Mouse (Mus musculus): ENCODE data around the gene Zeb2.

Zeb2 gene

DNA sequence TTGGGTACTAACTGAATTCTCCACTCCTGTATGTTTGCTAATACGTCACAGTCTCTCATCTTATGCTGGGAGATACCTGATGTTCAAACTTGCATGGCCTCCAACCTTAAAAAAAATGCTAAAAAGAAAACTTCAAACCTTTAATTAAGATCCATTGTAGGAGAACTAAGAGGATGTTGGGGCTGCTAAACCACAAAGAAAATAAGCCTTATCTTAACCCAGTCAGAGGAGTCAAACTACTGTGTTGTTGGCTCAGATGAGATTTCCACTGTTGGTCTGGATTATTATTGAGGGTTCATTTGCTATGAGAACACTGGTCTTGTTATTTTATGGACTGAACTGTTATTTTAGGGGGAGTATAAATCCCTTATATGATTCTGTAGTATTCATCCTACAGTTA lies 106.5 kb downstream of the Zeb2 start:
- DNase-seq (ENCODE audit: low read depth in 1 of 2, low spot score in 2 of 2) = no peak

DNA sequence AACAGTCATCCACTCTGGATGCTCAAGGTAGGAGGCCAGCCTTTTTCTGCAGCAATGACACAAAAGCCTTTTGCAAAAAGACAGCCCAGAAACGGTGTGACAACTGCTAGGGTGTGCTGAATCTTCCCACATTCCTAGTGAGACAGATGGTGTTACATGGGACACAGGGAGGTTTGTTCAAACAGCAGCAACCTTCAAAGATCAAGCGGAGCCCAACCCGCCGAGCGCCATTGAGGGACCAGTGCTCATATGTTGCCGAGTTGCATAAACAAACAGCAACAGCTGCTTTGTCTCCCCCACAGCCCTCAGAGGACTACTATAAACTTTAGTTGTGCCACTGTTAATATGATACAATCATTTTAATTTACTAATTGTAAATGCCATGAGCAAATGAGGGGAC lies 117.3 kb downstream of the Zeb2 start:
- no peak for DNase-seq (ENCODE audit: low read depth in 1 of 2, low spot score in 2 of 2)

DNA sequence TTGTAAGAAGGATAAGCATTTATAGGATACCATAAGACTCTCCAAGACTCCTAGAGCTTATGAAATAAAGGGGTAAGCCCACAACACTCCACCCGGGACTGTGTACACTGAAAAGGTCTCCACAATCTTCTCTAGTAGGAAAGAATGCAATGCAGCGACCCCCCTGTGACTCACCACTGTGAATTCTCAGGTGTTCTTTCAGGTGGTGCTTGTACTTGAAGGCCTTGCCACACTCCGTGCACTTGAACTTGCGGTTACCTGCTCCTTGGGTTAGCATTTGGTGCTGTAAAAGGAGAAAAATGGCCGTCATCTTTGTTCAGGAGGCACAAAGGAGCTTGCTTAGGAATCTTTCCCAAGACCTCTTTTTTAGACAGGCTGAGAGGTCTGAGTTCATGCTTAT lies 118.5 kb downstream of the Zeb2 start:
- DNase-seq (ENCODE audit: low read depth in 1 of 2, low spot score in 2 of 2) = no peak

DNA sequence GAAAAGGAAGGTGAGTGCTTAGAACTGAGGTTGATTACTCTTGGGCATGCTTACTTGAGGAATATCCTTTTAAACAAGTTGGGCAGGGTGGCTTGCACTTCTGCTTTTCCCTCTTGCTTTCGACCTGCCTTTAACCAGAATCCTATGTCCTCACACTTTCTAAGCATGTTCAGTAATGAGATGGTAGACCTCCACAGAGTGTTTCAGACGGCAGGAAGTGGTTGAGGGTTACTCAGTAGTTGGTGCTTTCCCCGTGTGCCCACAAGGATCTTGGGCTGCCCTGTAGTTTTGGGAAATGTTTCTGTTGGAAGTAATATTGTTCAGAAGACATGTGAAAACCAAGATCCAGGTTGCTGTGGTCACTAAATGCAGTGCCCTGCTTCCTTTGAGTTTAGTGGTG lies 135.5 kb downstream of the Zeb2 start:
- DNase-seq (ENCODE audit: low read depth in 1 of 2, low spot score in 2 of 2) = peak in 1 of 2 experiments; percentile 11

DNA sequence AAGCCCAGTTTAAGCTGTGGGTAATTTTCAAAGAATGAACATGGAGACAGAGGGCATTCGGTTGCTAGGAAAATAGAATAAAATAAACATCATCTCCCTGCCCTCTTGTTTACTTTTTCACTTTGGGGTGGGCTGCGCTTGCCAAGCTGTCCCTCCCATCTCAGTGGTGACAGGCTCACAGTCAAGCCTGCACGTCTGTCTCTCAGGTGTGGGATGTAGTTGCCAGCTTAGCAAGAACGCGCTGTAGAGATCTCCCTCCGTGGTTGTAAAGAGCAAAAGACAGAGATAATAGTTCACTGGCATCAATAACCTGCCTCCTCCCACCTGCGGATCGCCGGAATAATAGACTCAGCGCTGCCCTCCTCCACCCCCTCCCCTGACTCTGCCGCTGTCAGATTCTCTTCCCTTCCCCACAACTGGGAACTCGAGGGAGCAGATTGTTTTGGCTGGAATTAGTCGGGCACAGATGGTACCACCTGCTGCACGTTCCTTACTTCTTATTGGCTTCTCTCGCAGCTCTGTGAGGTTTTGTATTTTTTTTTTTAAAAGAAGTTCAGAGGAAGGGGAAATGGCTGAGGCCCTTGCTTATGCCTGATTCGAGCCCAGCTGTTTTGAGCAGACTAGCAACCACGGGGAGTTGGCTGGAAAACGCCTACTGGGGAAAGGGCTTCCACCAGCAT lies 138.0 kb downstream of the Zeb2 start:
- no peak for DNase-seq (ENCODE audit: low read depth in 1 of 2, low spot score in 2 of 2)

DNA sequence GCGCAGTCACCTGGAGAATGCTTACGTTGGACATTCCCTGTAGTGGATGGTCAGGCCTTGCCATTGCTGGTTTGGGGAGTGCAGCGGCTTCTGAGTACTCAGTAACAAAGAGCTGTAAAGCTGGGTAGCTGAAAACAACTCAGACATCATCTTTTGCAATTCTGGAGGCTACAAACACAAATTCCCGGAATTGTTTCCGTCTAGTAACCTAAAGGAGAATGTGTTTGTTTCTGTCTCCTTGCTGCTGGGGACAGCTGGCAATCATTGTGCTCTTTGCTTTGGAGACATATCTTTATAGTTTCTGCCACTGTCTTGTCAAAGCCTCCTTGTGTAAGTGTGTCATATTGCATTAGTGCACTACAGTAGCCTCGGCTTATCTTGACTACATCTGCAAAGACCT lies 139.2 kb downstream of the Zeb2 start:
- no peak for DNase-seq (ENCODE audit: low read depth in 1 of 2, low spot score in 2 of 2)

DNA sequence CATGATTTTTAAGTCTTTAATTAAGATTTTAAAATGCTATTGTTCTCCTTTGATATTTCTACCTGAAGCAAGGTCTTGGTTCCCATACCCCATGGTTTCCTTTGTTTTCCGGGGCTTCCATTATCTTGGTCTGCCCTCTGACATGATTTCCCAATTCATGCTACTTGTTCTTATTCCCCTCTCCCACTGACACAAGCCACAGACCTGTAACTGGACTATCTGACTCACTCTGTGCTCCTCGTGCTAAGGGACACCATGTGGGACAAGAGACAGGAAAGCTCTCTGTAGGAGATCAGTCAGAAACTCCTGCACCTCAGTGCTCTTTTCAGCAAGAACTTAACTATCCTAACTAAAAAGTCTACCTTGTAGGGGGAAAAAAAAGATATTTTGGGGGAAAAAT lies 139.6 kb downstream of the Zeb2 start:
- no peak for DNase-seq (ENCODE audit: low read depth in 1 of 2, low spot score in 2 of 2)

DNA sequence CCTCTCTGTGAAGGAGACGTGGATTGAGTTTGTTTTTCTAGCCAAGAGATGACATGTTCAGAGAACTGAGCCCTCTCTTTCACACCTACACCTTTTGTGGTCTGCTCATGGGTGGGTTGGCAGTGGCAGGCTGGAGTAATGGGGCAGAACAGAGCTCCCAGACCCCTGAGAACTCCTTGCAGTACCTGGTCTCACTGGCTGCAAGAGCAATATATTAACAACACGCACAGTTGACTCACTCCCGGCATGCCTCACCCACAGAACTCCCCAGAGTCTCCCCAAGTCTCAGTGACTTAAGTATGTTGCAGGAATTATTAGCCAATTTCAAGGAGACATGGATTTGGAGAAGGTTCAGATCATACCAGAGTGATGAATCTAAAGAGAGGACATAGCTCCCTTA lies 140.1 kb downstream of the Zeb2 start:
- no peak for DNase-seq (ENCODE audit: low read depth in 1 of 2, low spot score in 2 of 2)

DNA sequence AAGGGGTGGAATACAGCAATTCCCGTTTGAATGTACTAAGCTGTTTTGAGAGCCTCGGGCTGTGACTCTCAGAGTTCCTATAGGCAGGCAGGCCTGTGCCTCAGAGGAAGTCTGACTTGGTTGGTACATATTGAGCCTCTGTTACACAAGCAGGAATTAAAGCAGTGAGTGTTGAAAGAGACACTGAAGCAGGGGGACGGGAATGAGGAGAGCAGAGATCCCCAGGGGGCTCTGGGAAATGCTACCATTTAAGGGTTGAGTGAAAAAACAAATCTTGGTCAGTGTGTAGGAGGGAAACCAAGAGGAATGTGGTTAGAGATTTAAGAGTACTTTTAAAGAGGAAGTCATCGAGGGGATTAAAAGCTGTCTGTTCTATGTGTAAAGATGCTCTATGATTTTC lies 140.7 kb downstream of the Zeb2 start:
- no peak for DNase-seq (ENCODE audit: low read depth in 1 of 2, low spot score in 2 of 2)

DNA sequence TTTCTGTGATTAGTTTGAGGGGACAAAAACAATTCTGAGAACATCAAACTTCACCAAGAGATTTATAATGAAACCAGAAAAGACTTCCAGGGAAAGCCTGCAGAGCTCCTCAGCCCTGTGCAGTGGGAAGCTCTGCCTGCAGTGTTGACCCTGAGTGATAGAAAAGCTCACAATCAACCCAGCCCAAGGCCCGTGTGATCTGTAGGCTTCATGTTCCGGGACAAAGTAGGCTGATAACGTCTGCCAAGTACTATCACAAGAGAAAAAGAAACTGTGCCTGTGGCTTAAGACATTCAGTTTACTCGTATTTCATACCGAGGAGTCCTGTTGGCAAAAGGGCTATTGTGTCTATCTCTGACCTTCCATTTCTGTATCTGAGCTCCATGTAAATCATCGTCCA lies 143.4 kb downstream of the Zeb2 start:
- no peak for DNase-seq (ENCODE audit: low read depth in 1 of 2, low spot score in 2 of 2)

DNA sequence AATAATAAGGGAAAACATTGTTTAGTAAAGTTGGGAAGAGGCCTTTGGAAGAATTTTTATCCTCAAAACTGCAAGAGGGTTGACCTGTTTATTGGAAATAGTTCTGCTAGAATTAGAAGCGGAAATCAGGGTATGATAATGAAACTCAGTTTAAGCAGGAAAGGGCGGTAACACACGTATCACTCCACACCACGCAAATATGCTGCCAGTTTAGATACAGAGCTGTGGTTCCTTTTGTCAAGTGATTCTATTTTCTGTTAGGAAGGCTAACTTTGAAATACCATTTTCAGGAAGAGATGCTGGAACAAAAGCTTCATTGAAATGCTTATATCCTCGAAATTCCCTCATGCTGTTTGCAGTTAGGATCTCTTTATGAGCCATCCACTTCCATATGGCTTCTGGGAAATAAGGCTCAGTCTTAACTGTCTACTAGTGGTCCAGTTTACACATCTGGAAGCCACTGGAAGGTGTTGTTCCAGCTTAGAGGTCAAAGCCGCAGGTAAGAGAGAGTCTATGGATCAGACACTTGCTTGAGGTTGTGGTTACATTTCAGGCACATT lies 147.0 kb downstream of the Zeb2 start:
- no peak for DNase-seq (ENCODE audit: low read depth in 1 of 2, low spot score in 2 of 2)

DNA sequence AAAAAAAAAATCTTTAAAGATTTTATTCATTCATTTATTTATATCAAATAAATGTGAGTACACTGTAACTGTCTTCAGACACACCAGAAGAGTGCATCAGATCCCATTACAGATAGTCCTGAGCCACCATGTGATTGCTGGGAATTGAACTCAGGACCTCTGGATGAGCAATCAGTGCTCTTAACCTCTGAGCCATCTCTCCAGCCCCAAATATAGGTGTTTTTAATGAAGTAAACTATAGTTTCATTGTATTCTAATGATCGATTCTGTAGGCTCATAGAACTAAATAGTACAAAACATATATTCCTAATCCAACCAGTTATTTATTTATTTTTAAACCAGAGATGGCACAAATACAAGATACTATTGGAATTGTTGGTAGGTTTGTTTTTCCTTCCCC lies 147.6 kb downstream of the Zeb2 start:
- DNase-seq (ENCODE audit: low read depth in 1 of 2, low spot score in 2 of 2) = no peak

DNA sequence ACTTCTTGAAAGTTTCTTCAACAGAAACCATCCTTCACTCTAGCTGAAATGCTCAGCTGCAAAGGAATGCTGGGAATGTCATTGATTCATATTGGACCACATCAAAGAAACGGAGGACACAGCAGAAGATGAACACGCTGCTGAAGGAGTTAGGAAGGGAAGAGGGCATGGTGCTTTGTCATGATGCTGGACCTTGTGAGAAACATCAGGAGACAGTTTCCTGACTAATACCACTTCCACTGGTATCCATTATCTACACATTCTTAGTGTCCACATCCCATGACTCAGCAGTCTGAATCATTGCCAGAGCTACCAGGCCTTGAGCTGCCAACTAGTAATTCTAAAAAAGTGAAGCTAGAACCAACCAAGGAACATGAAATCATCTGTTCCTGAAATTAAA lies 148.0 kb downstream of the Zeb2 start:
- DNase-seq (ENCODE audit: low read depth in 1 of 2, low spot score in 2 of 2) = no peak

DNA sequence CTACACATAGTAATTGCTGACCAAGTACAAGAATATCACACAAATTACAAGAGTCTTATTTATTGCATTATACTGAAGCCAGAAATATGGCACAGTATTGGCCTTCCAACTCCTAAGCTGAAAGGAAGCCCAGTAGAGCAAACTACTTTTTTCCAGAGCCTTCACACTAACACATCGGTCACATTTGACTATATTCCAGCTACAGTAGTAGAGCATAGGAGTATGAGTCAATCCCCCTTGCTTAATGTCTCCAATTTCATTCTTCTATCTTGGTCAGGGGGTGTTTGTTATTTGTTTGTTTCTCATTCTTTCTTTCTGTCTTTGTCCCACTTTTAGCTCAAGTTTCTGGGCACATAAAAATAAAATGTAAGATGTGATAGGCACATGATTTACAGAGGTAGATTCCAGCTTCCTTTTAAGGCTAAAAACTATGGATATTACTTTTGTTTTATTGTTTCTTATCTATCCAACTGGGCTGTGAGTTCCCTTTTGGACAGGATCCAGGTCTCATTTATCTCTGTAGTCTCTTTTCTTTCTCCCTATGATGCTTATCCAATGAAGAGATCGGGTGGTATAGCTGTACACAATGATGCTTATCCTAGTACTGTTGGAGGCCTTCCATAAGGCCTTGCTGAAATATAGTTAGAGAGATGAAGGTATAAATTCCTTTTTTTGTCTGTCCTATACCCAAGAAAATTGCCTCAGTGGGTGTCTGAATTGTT lies 151.2 kb downstream of the Zeb2 start:
- no peak for DNase-seq (ENCODE audit: low read depth in 1 of 2, low spot score in 2 of 2)

DNA sequence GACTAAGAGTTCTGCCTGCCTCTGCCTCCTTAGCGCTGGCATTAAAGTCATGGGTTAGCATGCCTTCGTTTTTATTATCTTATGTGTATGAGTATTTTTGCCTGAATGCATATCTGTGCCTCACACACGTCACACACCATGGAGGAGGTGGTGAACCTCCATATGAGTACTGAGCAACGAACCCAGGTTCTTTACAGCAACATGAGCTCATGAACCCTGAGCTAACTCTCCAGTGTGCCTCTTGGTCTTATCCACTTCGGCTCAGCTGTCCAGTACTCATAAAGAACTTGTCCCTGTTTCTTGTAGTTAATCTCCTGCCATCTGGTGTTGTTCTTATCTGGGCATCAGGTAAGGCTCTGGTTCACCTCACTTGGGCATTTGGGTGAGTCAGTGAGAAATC lies 154.6 kb downstream of the Zeb2 start:
- DNase-seq (ENCODE audit: low read depth in 1 of 2, low spot score in 2 of 2) = no peak

DNA sequence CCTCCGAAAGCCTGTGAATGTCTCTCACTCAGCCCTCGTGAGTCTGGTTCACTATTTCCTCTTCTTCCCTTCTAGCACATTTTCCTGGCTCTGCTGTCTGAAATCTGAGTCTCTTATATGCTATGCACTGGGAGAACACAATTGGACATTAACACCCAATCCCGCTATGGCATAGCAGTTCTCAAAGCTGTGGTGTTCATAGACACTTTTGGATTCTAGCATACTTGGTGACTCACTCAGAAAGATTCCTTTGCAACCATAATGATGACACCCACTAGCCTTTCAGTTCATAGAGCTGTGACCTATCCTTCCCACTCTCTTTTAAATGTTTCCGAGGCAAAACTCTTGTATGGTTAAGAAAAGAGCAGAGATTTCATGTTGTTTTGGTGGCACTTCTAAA lies 156.0 kb downstream of the Zeb2 start:
- DNase-seq (ENCODE audit: low read depth in 1 of 2, low spot score in 2 of 2) = no peak

DNA sequence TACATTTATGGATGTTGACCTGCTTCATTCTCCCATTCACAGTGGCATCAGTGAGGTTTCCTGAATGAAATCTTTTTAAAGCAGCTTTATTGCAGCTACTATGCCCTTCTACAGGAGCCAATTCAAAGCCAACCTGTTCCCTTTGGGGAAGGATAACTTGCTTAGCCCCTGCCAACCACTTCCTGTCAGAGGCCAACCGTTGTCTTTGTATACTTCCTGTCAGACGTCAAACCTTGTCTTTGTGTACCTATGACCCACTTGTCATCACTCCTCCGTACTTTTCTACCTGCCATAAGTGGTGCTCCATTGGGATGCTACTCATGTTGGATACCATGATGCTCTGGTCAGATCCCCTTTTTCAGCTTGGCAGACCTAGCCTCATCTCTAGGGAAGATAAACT lies 156.6 kb downstream of the Zeb2 start:
- DNase-seq (ENCODE audit: low read depth in 1 of 2, low spot score in 2 of 2) = no peak

DNA sequence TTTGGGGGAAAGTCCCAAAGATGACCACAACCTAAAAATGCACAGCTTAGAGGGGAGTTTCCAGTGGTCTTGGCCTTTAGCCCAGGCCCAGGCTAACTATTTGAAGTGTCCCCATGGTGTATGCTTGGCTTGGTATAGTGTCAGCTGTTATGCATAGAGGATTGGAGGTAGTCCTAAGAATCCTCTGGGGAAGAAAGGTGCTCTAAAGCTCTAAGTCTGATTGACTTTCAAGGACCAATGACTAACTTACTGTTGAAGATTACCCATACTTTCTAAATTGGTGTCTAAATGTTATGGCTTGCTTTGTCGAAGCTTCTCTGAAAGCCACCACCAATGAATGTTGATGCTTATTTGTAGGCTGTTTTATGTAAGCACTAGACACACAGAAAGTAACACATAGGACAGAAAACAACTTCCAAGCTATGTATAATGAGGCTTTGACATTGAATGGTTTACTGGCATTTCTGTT lies 159.8 kb downstream of the Zeb2 start:
- DNase-seq (ENCODE audit: low read depth in 1 of 2, low spot score in 2 of 2) = no peak

DNA sequence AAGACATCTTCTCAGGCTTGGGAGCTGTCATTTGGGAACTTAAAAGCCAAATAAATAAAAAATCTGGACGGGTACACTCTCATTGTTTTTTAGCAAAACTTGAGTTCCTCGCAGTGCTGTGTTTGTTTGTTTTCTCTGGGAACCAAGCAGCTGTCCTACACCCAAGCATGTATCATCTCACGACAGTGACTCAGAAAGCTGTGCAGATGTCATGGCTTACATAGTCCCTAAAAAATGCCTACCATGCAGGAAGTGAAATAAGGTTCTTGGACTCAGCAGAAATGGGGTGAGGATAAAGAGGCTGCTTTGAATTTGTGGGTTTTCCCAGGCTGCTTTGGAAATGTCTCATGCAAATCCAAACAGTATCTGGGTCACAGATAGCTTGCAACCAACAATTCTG lies 161.0 kb downstream of the Zeb2 start:
- DNase-seq (ENCODE audit: low read depth in 1 of 2, low spot score in 2 of 2) = no peak

DNA sequence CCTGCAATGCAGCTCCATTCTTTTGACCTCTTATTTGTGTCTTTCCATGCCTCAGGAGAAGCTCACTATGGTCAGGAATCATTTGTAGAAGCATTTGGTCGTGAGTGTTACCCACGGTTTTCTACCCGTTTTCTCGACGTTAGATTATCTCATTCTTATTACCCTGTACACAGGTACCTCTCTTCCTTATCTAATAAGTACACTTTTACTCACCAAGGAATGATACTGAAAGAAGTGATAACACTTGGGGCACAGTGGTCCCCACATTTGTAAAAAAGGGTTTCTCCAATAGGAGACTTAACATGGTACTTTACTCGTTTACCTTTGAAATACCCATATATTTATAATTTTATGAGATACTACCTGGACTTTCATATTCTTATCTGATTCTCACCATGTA lies 161.7 kb downstream of the Zeb2 start:
- DNase-seq (ENCODE audit: low read depth in 1 of 2, low spot score in 2 of 2) = no peak

DNA sequence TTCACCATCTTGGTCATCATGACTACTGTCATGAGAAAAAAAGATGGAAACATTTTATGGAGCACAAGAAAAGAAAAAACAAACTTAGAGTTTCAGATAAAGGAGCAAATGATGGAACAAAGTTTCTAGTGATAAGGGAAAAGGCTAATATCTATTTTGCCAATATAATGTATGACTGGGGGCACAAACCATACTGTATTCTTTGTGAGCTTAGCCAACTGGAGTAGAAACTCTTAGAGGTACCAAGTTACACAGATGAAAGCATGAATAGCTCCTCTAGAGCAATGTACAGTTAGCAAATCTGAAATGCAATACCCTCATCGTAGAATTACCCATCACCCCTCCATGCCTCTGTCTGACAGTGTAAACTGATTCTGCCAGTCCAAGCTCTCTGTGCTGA lies 163.0 kb downstream of the Zeb2 start:
- DNase-seq (ENCODE audit: low read depth in 1 of 2, low spot score in 2 of 2) = no peak

DNA sequence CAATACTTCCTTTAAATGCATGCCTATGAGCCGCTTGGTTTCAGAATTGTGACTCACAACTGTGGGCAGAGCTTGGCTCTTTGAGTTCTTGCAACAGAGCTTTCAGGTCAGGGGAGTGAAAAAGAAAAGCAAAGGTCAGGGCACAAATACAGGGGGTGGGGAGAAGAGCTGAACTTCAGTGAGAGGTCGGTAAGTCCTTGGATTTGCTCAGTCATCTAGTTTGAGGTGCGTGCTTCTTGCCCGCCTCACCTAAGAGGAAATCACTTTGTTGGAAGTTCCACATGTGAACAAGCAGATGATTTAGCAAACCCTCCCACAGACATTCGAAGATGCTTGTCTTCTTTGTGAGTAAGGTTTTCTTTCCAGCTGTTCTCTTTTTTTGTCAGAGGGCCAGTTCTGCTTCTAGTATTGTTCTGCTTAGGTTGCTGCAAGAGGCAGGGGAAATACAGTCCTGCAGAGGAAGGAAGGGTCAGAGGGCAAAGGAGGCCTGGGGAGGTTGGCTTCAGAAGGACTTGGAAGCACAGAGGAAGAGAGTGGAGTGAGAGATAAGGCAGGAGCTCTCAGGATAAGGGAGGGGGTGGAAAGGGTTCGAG lies 164.3 kb downstream of the Zeb2 start:
- DNase-seq (ENCODE audit: low read depth in 1 of 2, low spot score in 2 of 2) = peak in 1 of 2 experiments; percentile 12
